Mouse (Mus musculus) stomach, embryonic 15.5 days (tissue): ENCODE data around the gene Gm11127. TPM values are rescaled to one million over a fixed set of nuclear protein-coding genes. Genes with fewer than 3 reads are reported as not detected.

Experiments used
- ATAC-seq: fragments of 200-750 bp; cut with Nextera tagmentation; 2 replicates; pipeline ENCODE4 v1.8.0; 2017; ENCODE audit warnings: low read depth, moderate number of reproducible peaks, moderate TSS enrichment; ENCODE audit not compliant: insufficient read depth, low FRiP score
- H3K27ac ChIP-seq: fragments of 300-500 bp; sonication (generic); 2 replicates; pipeline ENCODE4 v1.5.1; 2015; ENCODE audit warnings: mild to moderate bottlenecking, inconsistent platforms
- H3K27me3 ChIP-seq: fragments of 300-500 bp; sonication (generic); replicated peaks from 2 replicates; pipeline ENCODE4 v1.6.1; 2015; ENCODE audit warnings: inconsistent platforms
- H3K36me3 ChIP-seq: fragments of 300-500 bp; sonication (generic); 2 replicates; pipeline ENCODE4 v1.6.1; 2015; ENCODE audit warnings: inconsistent platforms
- H3K4me1 ChIP-seq: fragments of 300-500 bp; sonication (generic); 2 replicates; pipeline ENCODE4 v1.6.1; 2015; ENCODE audit warnings: inconsistent platforms
- H3K4me2 ChIP-seq: fragments of 300-500 bp; sonication (generic); 2 replicates; pipeline ENCODE4 v1.6.1; 2015; ENCODE audit warnings: mild to moderate bottlenecking, inconsistent platforms
- H3K4me3 ChIP-seq: fragments of 300-500 bp; sonication (generic); replicated peaks from 2 replicates; pipeline ENCODE4 v1.5.1; 2015; ENCODE audit warnings: inconsistent platforms
- H3K9ac ChIP-seq: fragments of 300-500 bp; sonication (generic); 2 replicates; pipeline ENCODE4 v1.6.1; 2015; ENCODE audit warnings: inconsistent platforms
- H3K9me3 ChIP-seq: fragments of 300-500 bp; sonication (generic); 2 replicates; pipeline ENCODE4 v1.6.1; 2016; ENCODE audit warnings: inconsistent platforms
- WGBS: fragments of 180-500 bp; shearing (Covaris S2); methylation state at CpG from one replicate; pipeline ENCODE4 v1.1.7; 2015; 5-methylcytosine and 5-hydroxymethylcytosine counted together
- polyA plus RNA-seq: library from polyadenylated mRNA; unstranded; fragments of >200 nt; fragmentation: Nextera tagmentation; extraction: Ambion mirVana; gene quantifications from 2 replicates; pipeline ENCODE4 v1.2.1, GENCODE M21; 2015

Gene Gm11127
- polyA plus RNA-seq, 1 experiment from 2014 or later: 0.28 TPM

- Histone ChIP-seq H3K4me3 (no peak overlapping the region), H3K9me3 (no peaks in the 10 kb centered on the region), H3K36me3 (peaks cover 10% of the 10 kb centered on the region; the same call in 1 of the 2 replicates), H3K27me3 (no peaks in the 10 kb centered on the region), H3K9ac (no peak overlapping the region), H3K4me1 (peaks cover 3% of the 10 kb centered on the region; the same call in 1 of the 2 replicates), H3K4me2 (no peak overlapping the region), H3K27ac (no peak overlapping the region)
- ATAC-seq: no peak
- 56% methylated on average over 2 of the region's 2 CpGs for WGBS
Observed at GRCm38 (mm10) chr17:36018979-36019378, 39.2 kb downstream of the Gm11127 start.

- Histone ChIP-seq H3K4me1 (no peaks in the 10 kb centered on the region), H3K9ac (no peak overlapping the region), H3K27ac (no peak overlapping the region), H3K4me3 (no peak overlapping the region), H3K9me3 (no peaks in the 10 kb centered on the region), H3K36me3 (peaks cover 10% of the 10 kb centered on the region; the same call in 1 of the 2 replicates), H3K4me2 (no peak overlapping the region), H3K27me3 (no peaks in the 10 kb centered on the region)
- 86% methylated on average over 5 of the region's 5 CpGs for WGBS
- no peak for ATAC-seq
Observed at GRCm38 (mm10) chr17:36017046-36017445, 41.1 kb downstream of the Gm11127 start.

- H3K4me3 ChIP-seq: no peak overlapping the region
- no peaks in the 10 kb centered on the region for H3K9me3 ChIP-seq
- no peak overlapping the region for H3K4me2 ChIP-seq
- no peaks in the 10 kb centered on the region for H3K27me3 ChIP-seq
- ATAC-seq: no peak
- no peaks in the 10 kb centered on the region for H3K4me1 ChIP-seq
- peaks cover 10% of the 10 kb centered on the region; the same call in 1 of the 2 replicates for H3K36me3 ChIP-seq
- WGBS: 88% methylated on average over 5 of the region's 5 CpGs
- H3K9ac ChIP-seq: no peak overlapping the region
- H3K27ac ChIP-seq: no peak overlapping the region
Observed at GRCm38 (mm10) chr17:36014977-36015376, 43.2 kb downstream of the Gm11127 start.

Other genes with a start within 250 kb of the Gm11127 start
- 14.5 and 16.7 TPM in 2 replicates for gene Ier3, start 236.7 kb downstream of the Gm11127 start, polyA plus RNA-seq
- 45.3 and 46.0 TPM in 2 replicates for gene Flot1, start 235.1 kb downstream of the Gm11127 start, polyA plus RNA-seq
- 762 and 772 TPM in 2 replicates for gene Tubb5, start 220.1 kb downstream of the Gm11127 start, polyA plus RNA-seq
- gene Mdc1, start 216.9 kb downstream of the Gm11127 start, polyA plus RNA-seq: 15.2 and 19.7 TPM in 2 replicates
- gene Nrm, start 197.1 kb downstream of the Gm11127 start, polyA plus RNA-seq: 54.0 and 54.7 TPM in 2 replicates
- 17.0 and 18.6 TPM in 2 replicates for gene Ppp1r18, start 192.8 kb downstream of the Gm11127 start, polyA plus RNA-seq
- 37.8 and 41.4 TPM in 2 replicates for gene Dhx16, start 178.6 kb downstream of the Gm11127 start, polyA plus RNA-seq
- 21.7 and 23.9 TPM in 2 replicates for gene 2310061I04Rik, start 160.9 kb downstream of the Gm11127 start, polyA plus RNA-seq
- 53.2 and 62.8 TPM in 2 replicates for gene Atat1, start 148.3 kb downstream of the Gm11127 start, polyA plus RNA-seq
- gene Mrps18b, start 142.0 kb downstream of the Gm11127 start, polyA plus RNA-seq: 89.5 and 101 TPM in 2 replicates
- gene Ppp1r10, start 141.9 kb downstream of the Gm11127 start, polyA plus RNA-seq: 32.3 and 36.4 TPM in 2 replicates
- gene Abcf1, start 88.6 kb downstream of the Gm11127 start, polyA plus RNA-seq: 94.0 and 94.7 TPM in 2 replicates
- gene Gnl1, start 78.5 kb downstream of the Gm11127 start, polyA plus RNA-seq: 41.4 and 47.0 TPM in 2 replicates
- 27.6 and 29.0 TPM in 2 replicates for gene Prr3, start 78.1 kb downstream of the Gm11127 start, polyA plus RNA-seq
- 2.6 and 4.2 TPM in 2 replicates for gene H2-T24, start 37.8 kb downstream of the Gm11127 start, polyA plus RNA-seq
- gene H2-T23, start 25.5 kb downstream of the Gm11127 start, polyA plus RNA-seq: 11.4 and 14.8 TPM in 2 replicates
- gene H2-T22, start 15.6 kb downstream of the Gm11127 start, polyA plus RNA-seq: 17.3 and 18.8 TPM in 2 replicates
- gene Gm6034, start 15.4 kb downstream of the Gm11127 start, polyA plus RNA-seq: 0.09 and 0.13 TPM in 2 replicates
- not detected in 2 replicates for gene Gm19684, start 63.3 kb upstream of the Gm11127 start, polyA plus RNA-seq
- gene Gm7030, start 71.1 kb upstream of the Gm11127 start, polyA plus RNA-seq: 0.30 TPM in 1 of 2 replicates, not detected in the other
- 0.79 and 0.94 TPM in 2 replicates for gene Gm8909, start 110.2 kb upstream of the Gm11127 start, polyA plus RNA-seq
- gene H2-T3, start 131.9 kb upstream of the Gm11127 start, polyA plus RNA-seq: 4.5 and 5.6 TPM in 2 replicates
- gene Rpp21, start 199.7 kb upstream of the Gm11127 start, polyA plus RNA-seq: 116 and 124 TPM in 2 replicates
- gene Trim39, start 213.9 kb upstream of the Gm11127 start, polyA plus RNA-seq: 16.4 and 17.3 TPM in 2 replicates
- gene H2-M10.2, start 228.1 kb upstream of the Gm11127 start, polyA plus RNA-seq: not detected in 2 replicates